Mouse (Mus musculus) embryonic facial prominence, embryonic 15.5 days (tissue): ENCODE results near the gene Grin2b. TPM values are rescaled to one million over a fixed set of nuclear protein-coding genes. Genes with fewer than 3 reads are reported as not detected.
"Not testable (repeated sequence)": the region's sequence is repeated elsewhere in the genome, so short reads cannot be mapped to it uniquely, and the experiment has no call there.

Source experiments
- ATAC-seq: fragments of 200-750 bp; cut with Nextera tagmentation; 2 replicates; pipeline ENCODE4 v1.8.0; 2017; ENCODE audit warnings: low read depth, moderate TSS enrichment; ENCODE audit not compliant: insufficient number of reproducible peaks, low FRiP score, low TSS enrichment
- H3K27ac ChIP-seq: fragments of 300-500 bp; sonication (generic); replicated peaks from 2 replicates; pipeline ENCODE4 v1.5.1; 2015; ENCODE audit warnings: mild to moderate bottlenecking, inconsistent platforms
- H3K27me3 ChIP-seq: fragments of 300-500 bp; sonication (generic); 2 replicates; pipeline ENCODE4 v1.6.1; 2015; ENCODE audit warnings: inconsistent platforms
- H3K36me3 ChIP-seq: fragments of 300-500 bp; sonication (generic); 2 replicates; pipeline ENCODE4 v1.6.1; 2015; ENCODE audit warnings: mild to moderate bottlenecking, inconsistent platforms
- H3K4me1 ChIP-seq: fragments of 300-500 bp; sonication (generic); 2 replicates; pipeline ENCODE4 v1.6.1; 2015; ENCODE audit warnings: inconsistent platforms
- H3K4me2 ChIP-seq: fragments of 300-500 bp; sonication (generic); replicated peaks from 2 replicates; pipeline ENCODE4 v1.6.1; 2015; ENCODE audit warnings: mild to moderate bottlenecking, inconsistent platforms
- H3K4me3 ChIP-seq: fragments of 300-500 bp; sonication (generic); replicated peaks from 2 replicates; pipeline ENCODE4 v1.5.1; 2015; ENCODE audit warnings: mild to moderate bottlenecking, inconsistent platforms
- H3K9ac ChIP-seq: fragments of 300-500 bp; sonication (generic); 2 replicates; pipeline ENCODE4 v1.6.1; 2015; ENCODE audit warnings: inconsistent platforms
- H3K9me3 ChIP-seq: fragments of 300-500 bp; sonication (generic); replicated peaks from 2 replicates; pipeline ENCODE4 v1.6.1; 2016; ENCODE audit warnings: inconsistent platforms
- WGBS: fragments of 180-500 bp; shearing (Covaris S2); methylation state at CpG from one replicate; pipeline ENCODE4 v1.1.7; 2015; 5-methylcytosine and 5-hydroxymethylcytosine counted together
- polyA plus RNA-seq: library from polyadenylated mRNA; unstranded; fragments of >200 nt; fragmentation: Nextera tagmentation; extraction: Ambion mirVana; gene quantifications from 2 replicates; pipeline ENCODE4 v1.2.1, GENCODE M21; 2015

The Grin2b gene
- polyA plus RNA-seq, 1 experiment from 2014 or later: 2.3 TPM

GRCm38 (mm10) chr6:135727106-135727505 is 446.2 kb downstream of the Grin2b start:
- no peak for ATAC-seq
- Histone ChIP-seq H3K4me3 (no peak overlapping the region), H3K9ac (no peak overlapping the region), H3K4me1 (no peaks in the 10 kb centered on the region), H3K9me3 (no peaks in the 10 kb centered on the region), H3K27me3 (no peaks in the 10 kb centered on the region), H3K4me2 (no peak overlapping the region), H3K27ac (no peak overlapping the region), H3K36me3 (no peaks in the 10 kb centered on the region)
- WGBS: 93% methylated on average over 5 of the region's 5 CpGs

GRCm38 (mm10) chr6:135721706-135722105 is 451.6 kb downstream of the Grin2b start:
- Histone ChIP-seq H3K4me3 (no peak overlapping the region), H3K27me3 (no peaks in the 10 kb centered on the region), H3K4me2 (no peak overlapping the region), H3K36me3 (no peaks in the 10 kb centered on the region), H3K9ac (no peak overlapping the region), H3K9me3 (no peaks in the 10 kb centered on the region), H3K27ac (no peak overlapping the region), H3K4me1 (no peaks in the 10 kb centered on the region)
- no peak for ATAC-seq
- WGBS: 84% methylated on average over 2 of the region's 2 CpGs

GRCm38 (mm10) chr6:135714906-135715305 is 458.4 kb downstream of the Grin2b start:
- H3K36me3 ChIP-seq: no peaks in the 10 kb centered on the region
- WGBS: 63% methylated on average over 4 of the region's 4 CpGs
- H3K9ac ChIP-seq: no peak overlapping the region
- H3K27ac ChIP-seq: no peak overlapping the region
- no peak for ATAC-seq
- H3K4me3 ChIP-seq: no peak overlapping the region
- no peaks in the 10 kb centered on the region for H3K9me3 ChIP-seq
- H3K27me3 ChIP-seq: no peaks in the 10 kb centered on the region
- H3K4me2 ChIP-seq: no peak overlapping the region
- no peaks in the 10 kb centered on the region for H3K4me1 ChIP-seq

DNA sequence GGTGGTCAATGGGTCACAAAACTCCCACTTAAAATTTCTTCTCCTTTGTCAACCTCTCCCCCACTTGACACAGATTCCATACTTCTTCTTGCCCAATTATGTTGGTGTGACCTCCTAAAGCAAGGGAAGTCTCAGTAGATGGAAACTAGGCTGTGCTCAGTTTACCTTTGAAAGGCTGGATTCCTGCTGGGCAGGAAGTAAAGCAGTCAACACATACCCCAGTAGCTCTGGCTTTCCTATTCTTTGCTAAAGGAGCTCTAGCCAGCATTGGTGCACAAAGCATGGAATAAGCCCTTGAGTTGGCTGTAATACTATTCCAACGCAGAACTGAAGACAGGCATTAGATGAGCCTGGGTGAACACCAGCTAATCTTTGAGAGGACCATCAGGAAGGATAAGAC is 459.1 kb downstream of the Grin2b start:
- Histone ChIP-seq H3K27ac (no peak overlapping the region), H3K27me3 (no peaks in the 10 kb centered on the region), H3K4me1 (no peaks in the 10 kb centered on the region), H3K9ac (no peak overlapping the region), H3K4me3 (no peak overlapping the region), H3K4me2 (no peak overlapping the region), H3K9me3 (no peaks in the 10 kb centered on the region), H3K36me3 (no peaks in the 10 kb centered on the region)
- 76% methylated on average over 1 of the region's 1 CpGs for WGBS
- no peak for ATAC-seq

DNA sequence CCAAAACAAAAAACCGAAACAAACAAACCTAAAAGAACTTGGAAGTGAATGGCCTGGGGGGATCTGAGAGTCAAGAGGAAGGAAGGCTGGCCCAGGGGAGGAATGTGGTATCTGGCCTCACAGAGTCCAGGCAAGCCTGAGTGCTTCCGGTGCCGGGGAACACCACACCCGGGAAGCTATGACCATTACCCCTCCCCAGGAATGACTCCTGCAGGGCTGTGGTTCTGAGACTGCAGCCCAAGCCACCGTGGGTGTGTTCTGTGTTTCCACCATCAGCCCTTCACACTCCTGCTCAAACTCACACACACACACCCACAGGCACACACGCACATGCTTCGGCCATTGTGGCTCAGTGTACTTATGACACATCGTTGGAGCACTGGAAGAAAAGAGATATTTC is 459.6 kb downstream of the Grin2b start:
- H3K27ac ChIP-seq: no peak overlapping the region
- H3K36me3 ChIP-seq: no peaks in the 10 kb centered on the region
- no peaks in the 10 kb centered on the region for H3K4me1 ChIP-seq
- H3K9me3 ChIP-seq: no peaks in the 10 kb centered on the region
- ATAC-seq: no peak
- H3K4me2 ChIP-seq: no peak overlapping the region
- no peak overlapping the region for H3K9ac ChIP-seq
- no peaks in the 10 kb centered on the region for H3K27me3 ChIP-seq
- no peak overlapping the region for H3K4me3 ChIP-seq
- 65% methylated on average over 8 of the region's 8 CpGs for WGBS

- H3K4me3 ChIP-seq, H3K27me3 ChIP-seq, H3K9ac ChIP-seq, H3K27ac ChIP-seq, H3K36me3 ChIP-seq, H3K4me2 ChIP-seq, H3K9me3 ChIP-seq, H3K4me1 ChIP-seq, ATAC-seq: not testable (repeated sequence)
- 79% methylated on average over 6 of the region's 6 CpGs for WGBS
Observed at GRCm38 (mm10) chr6:135706850-135707522, 466.3 kb downstream of the Grin2b start.

DNA sequence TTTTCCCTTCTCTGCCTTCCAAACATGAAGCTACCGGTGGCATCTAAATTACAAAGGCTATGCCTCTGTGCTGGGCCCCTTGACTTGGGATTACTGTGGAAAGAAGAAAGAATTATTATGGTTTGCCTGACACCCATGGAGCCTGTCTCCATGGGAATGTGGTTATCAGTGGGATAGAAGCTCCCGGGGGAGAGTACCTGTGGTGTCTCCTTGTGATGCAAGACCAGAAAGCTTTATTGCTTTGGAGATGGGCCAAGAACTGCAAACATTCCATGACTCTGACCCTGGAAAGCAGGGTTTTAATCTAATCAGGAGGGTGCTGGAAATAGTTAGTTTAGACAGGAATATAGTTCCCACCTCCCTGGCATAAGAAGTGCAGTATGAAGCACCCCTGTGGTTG is 469.7 kb downstream of the Grin2b start:
- ATAC-seq: no peak
- 27% methylated on average over 2 of the region's 2 CpGs for WGBS
- H3K27me3 ChIP-seq: no peaks in the 10 kb centered on the region
- H3K4me1 ChIP-seq: no peaks in the 10 kb centered on the region
- no peak overlapping the region for H3K9ac ChIP-seq
- H3K4me2 ChIP-seq: no peak overlapping the region
- H3K4me3 ChIP-seq: no peak overlapping the region
- no peak overlapping the region for H3K27ac ChIP-seq
- H3K36me3 ChIP-seq: no peaks in the 10 kb centered on the region
- no peaks in the 10 kb centered on the region for H3K9me3 ChIP-seq

DNA sequence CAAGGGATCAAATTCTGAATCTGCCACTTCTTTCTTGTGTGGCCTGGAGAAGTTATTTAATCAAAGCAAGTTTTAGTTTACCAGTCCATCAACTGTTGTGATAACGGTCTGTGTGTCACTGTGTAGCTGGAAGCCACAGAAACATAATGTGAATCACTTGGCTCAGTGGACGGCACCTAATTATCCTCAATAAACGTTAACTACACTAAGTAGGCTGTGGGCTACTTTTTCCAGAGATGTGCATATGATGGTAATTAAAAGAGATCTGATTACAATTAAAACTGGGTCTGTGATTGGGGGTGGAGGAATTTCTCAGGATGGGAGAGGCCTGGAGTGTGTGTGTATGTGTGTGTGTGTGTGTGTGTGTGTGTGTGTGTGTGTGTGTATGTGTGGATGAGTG is 471.9 kb downstream of the Grin2b start:
- no peaks in the 10 kb centered on the region for H3K9me3 ChIP-seq
- no peak for ATAC-seq
- no peak overlapping the region for H3K9ac ChIP-seq
- H3K4me1 ChIP-seq: no peaks in the 10 kb centered on the region
- H3K27me3 ChIP-seq: no peaks in the 10 kb centered on the region
- no peaks in the 10 kb centered on the region for H3K36me3 ChIP-seq
- WGBS: 43% methylated on average over 3 of the region's 3 CpGs
- H3K27ac ChIP-seq: no peak overlapping the region
- H3K4me3 ChIP-seq: no peak overlapping the region
- no peak overlapping the region for H3K4me2 ChIP-seq

GRCm38 (mm10) chr6:135700717-135701345 is 472.5 kb downstream of the Grin2b start:
- ATAC-seq: no peak
- no peak overlapping the region for H3K27ac ChIP-seq
- H3K4me1 ChIP-seq: no peaks in the 10 kb centered on the region
- no peak overlapping the region for H3K9ac ChIP-seq
- WGBS: 68% methylated on average over 12 of the region's 12 CpGs
- H3K4me3 ChIP-seq: no peak overlapping the region
- H3K27me3 ChIP-seq: no peaks in the 10 kb centered on the region
- no peaks in the 10 kb centered on the region for H3K36me3 ChIP-seq
- no peaks in the 10 kb centered on the region for H3K9me3 ChIP-seq
- no peak overlapping the region for H3K4me2 ChIP-seq

GRCm38 (mm10) chr6:135692533-135692932 is 480.8 kb downstream of the Grin2b start:
- H3K4me2 ChIP-seq: no peak overlapping the region
- no peak for ATAC-seq

GRCm38 (mm10) chr6:135691561-135691960 is 481.8 kb downstream of the Grin2b start:
- 89% methylated on average over 7 of the region's 7 CpGs for WGBS
- Histone ChIP-seq H3K4me3 (no peak overlapping the region), H3K27ac (no peak overlapping the region)

More at GRCm38 (mm10) chr6:135692533-135692932, 480.8 kb downstream of the Grin2b start:
- Histone ChIP-seq H3K4me1 (no peaks in the 10 kb centered on the region), H3K27me3 (no peaks in the 10 kb centered on the region), H3K9me3 (no peaks in the 10 kb centered on the region), H3K9ac (no peak overlapping the region), H3K27ac (no peak overlapping the region), H3K4me3 (no peak overlapping the region), H3K36me3 (no peaks in the 10 kb centered on the region)
- WGBS: 40% methylated on average over 9 of the region's 9 CpGs

GRCm38 (mm10) chr6:135687926-135688325 is 485.4 kb downstream of the Grin2b start:
- no peak overlapping the region for H3K9ac ChIP-seq
- H3K4me3 ChIP-seq: no peak overlapping the region
- H3K4me1 ChIP-seq: no peaks in the 10 kb centered on the region
- no peak overlapping the region for H3K27ac ChIP-seq
- H3K27me3 ChIP-seq: no peaks in the 10 kb centered on the region
- H3K9me3 ChIP-seq: no peaks in the 10 kb centered on the region
- H3K4me2 ChIP-seq: no peak overlapping the region
- WGBS: 58% methylated on average over 9 of the region's 9 CpGs
- no peak for ATAC-seq
- H3K36me3 ChIP-seq: no peaks in the 10 kb centered on the region

More at GRCm38 (mm10) chr6:135691561-135691960, 481.8 kb downstream of the Grin2b start:
- no peak for ATAC-seq
- H3K36me3 ChIP-seq: no peaks in the 10 kb centered on the region
- H3K9me3 ChIP-seq: no peaks in the 10 kb centered on the region
- no peak overlapping the region for H3K9ac ChIP-seq
- no peaks in the 10 kb centered on the region for H3K4me1 ChIP-seq
- H3K27me3 ChIP-seq: no peaks in the 10 kb centered on the region
- H3K4me2 ChIP-seq: no peak overlapping the region
